Mouse (Mus musculus) stomach, postnatal 0 days (tissue): ENCODE results near the gene Tgfbr3. TPM values are rescaled to one million over a fixed set of nuclear protein-coding genes. Genes with fewer than 3 reads are reported as not detected.
A peak's percentile ranks its signal among the peaks of the same experiment; 100 is the strongest.

Experiments
- ATAC-seq: fragments of 200-750 bp; cut with Nextera tagmentation; 2 replicates; pipeline ENCODE4 v1.8.0; 2017; ENCODE audit not compliant: low FRiP score, low TSS enrichment
- DNase-seq: peaks from one replicate; pipeline ENCODE4 v3.0.0-alpha.2; 2016; ENCODE audit warnings: low spot score
- H3K27ac ChIP-seq: fragments of 300-500 bp; sonication (generic); replicated peaks from 2 replicates; pipeline ENCODE4 v1.5.1; 2014; ENCODE audit warnings: mild to moderate bottlenecking, control low read depth
- H3K27me3 ChIP-seq: fragments of 300-500 bp; sonication (generic); 2 replicates; pipeline ENCODE4 v1.6.1; 2014; ENCODE audit warnings: low read length; ENCODE audit not compliant: control insufficient read depth, insufficient read depth
- H3K36me3 ChIP-seq: fragments of 300-500 bp; sonication (generic); 2 replicates; pipeline ENCODE4 v1.6.1; 2014; ENCODE audit warnings: low read length, mixed read lengths; ENCODE audit not compliant: control insufficient read depth, insufficient read depth
- H3K4me1 ChIP-seq: fragments of 300-500 bp; sonication (generic); replicated peaks from 2 replicates; pipeline ENCODE4 v1.6.1; 2014; ENCODE audit warnings: antibody characterized with exemption; ENCODE audit not compliant: control insufficient read depth, insufficient read depth
- H3K4me2 ChIP-seq: fragments of 300-500 bp; sonication (generic); replicated peaks from 2 replicates; pipeline ENCODE4 v1.6.1; 2014; ENCODE audit warnings: low read depth, mild to moderate bottlenecking, control low read depth, moderate library complexity
- H3K4me3 ChIP-seq: fragments of 300-500 bp; sonication (generic); 2 replicates; pipeline ENCODE4 v1.5.1; 2014; ENCODE audit warnings: low read depth, low read length, control low read depth
- H3K9ac ChIP-seq: fragments of 300-500 bp; sonication (generic); 2 replicates; pipeline ENCODE4 v1.6.1; 2014; ENCODE audit warnings: mild to moderate bottlenecking, low read length, control low read depth, mixed read lengths
- H3K9me3 ChIP-seq: fragments of 300-500 bp; sonication (generic); 2 replicates; pipeline ENCODE4 v1.6.1; 2016; ENCODE audit warnings: low read length; ENCODE audit not compliant: control insufficient read depth
- CTCF ChIP-seq: IDR thresholded peaks from 2 replicates; pipeline ENCODE4 v1.5.1; 2016; ENCODE audit warnings: antibody characterized with exemption, low read depth, mild to moderate bottlenecking, moderate library complexity
- EP300 ChIP-seq: optimal IDR thresholded peaks from 2 replicates; pipeline ENCODE3; 2016; ENCODE audit warnings: antibody characterized with exemption
- WGBS: fragments of 180-500 bp; shearing (Covaris S2); extraction: QIAGEN DNeasy Blood & Tissue Kit; methylation state at CpG from one replicate; pipeline ENCODE4 v1.1.7; 2014; 5-methylcytosine and 5-hydroxymethylcytosine counted together
- polyA plus RNA-seq: library from polyadenylated mRNA; unstranded; fragments of >200 nt; fragmentation: Nextera tagmentation; extraction: Ambion mirVana; gene quantifications from 2 replicates; pipeline ENCODE4 v1.2.1, GENCODE M21; 2015

Tgfbr3 gene
- polyA plus RNA-seq, 1 experiment from 2014 or later, result 10.6 TPM

- H3K9ac ChIP-seq, result no peak overlapping the region
- 35% methylated on average over 11 of the region's 11 CpGs for WGBS
- no peaks in the 10 kb centered on the region for H3K36me3 ChIP-seq
- H3K4me1 ChIP-seq, result no peaks in the 10 kb centered on the region
- H3K4me2 ChIP-seq, result peak overlapping the region; percentile 15
- ATAC-seq (0 out of 2 replicates have a peak, but pooled peaks have one; percentile 49), DNase-seq (peak; percentile 49)
- no peaks in the 10 kb centered on the region for H3K9me3 ChIP-seq
- TF ChIP-seq CTCF (peak; percentile 39), EP300 (no peak)
- no peak overlapping the region for H3K27ac ChIP-seq
- H3K4me3 ChIP-seq, result 0 out of 2 replicates have a peak overlapping the region, but pooled peaks have one; percentile 2
- no peaks in the 10 kb centered on the region for H3K27me3 ChIP-seq
Observed at GRCm38 (mm10) chr5:107303350-107303861, 14.0 kb upstream of the Tgfbr3 start.

- DNase-seq, result peak; percentile 9
- no peak overlapping the region for H3K4me3 ChIP-seq
- H3K27ac ChIP-seq, result no peak overlapping the region
- ATAC-seq, result no peak
- no peak overlapping the region for H3K4me2 ChIP-seq
- no peaks in the 10 kb centered on the region for H3K27me3 ChIP-seq
- H3K9ac ChIP-seq, result no peak overlapping the region
- WGBS, result 71% methylated on average over 11 of the region's 11 CpGs
- TF ChIP-seq EP300, result no peak
- TF ChIP-seq CTCF, result no peak
- peaks cover 6% of the 10 kb centered on the region for H3K4me1 ChIP-seq
- no peaks in the 10 kb centered on the region for H3K9me3 ChIP-seq
- H3K36me3 ChIP-seq, result no peaks in the 10 kb centered on the region
Observed at GRCm38 (mm10) chr5:107298854-107299253, 9.4 kb upstream of the Tgfbr3 start.

- ATAC-seq (peak; percentile 55), DNase-seq (no peak)
- Histone ChIP-seq H3K4me1 (peaks cover 6% of the 10 kb centered on the region), H3K9me3 (no peaks in the 10 kb centered on the region), H3K4me2 (peak overlapping the region; percentile 20; the same call in 1 of the 2 replicates), H3K27me3 (no peaks in the 10 kb centered on the region), H3K36me3 (no peaks in the 10 kb centered on the region), H3K4me3 (no peak overlapping the region), H3K9ac (no peak overlapping the region), H3K27ac (peak overlapping the region; percentile 56)
- no peak for TF ChIP-seq CTCF
- TF ChIP-seq EP300, result no peak
- WGBS, result 39% methylated on average over 9 of the region's 9 CpGs
Observed at GRCm38 (mm10) chr5:107296512-107297322, 7.3 kb upstream of the Tgfbr3 start.

GRCm38 (mm10) chr5:107295817-107296511, 6.5 kb upstream of the Tgfbr3 start:
- no peaks in the 10 kb centered on the region for H3K36me3 ChIP-seq
- DNase-seq (no peak), ATAC-seq (peak; percentile 86)
- H3K27me3 ChIP-seq, result no peaks in the 10 kb centered on the region
- no peak overlapping the region for H3K4me3 ChIP-seq
- WGBS, result 57% methylated on average over 16 of the region's 16 CpGs
- TF ChIP-seq EP300 (no peak), CTCF (no peak)
- H3K4me2 ChIP-seq, result peak overlapping the region; percentile 20; the same call in 1 of the 2 replicates
- peaks cover 6% of the 10 kb centered on the region for H3K4me1 ChIP-seq
- no peak overlapping the region for H3K9ac ChIP-seq
- H3K27ac ChIP-seq, result peak overlapping the region; percentile 56
- no peaks in the 10 kb centered on the region for H3K9me3 ChIP-seq

- peak; percentile 50; the same call in 1 of the 2 replicates for ATAC-seq
- no peak overlapping the region for H3K4me3 ChIP-seq
- peaks cover 6% of the 10 kb centered on the region for H3K4me1 ChIP-seq
- DNase-seq, result peak; percentile 62
- no peaks in the 10 kb centered on the region for H3K27me3 ChIP-seq
- no peak overlapping the region for H3K4me2 ChIP-seq
- H3K36me3 ChIP-seq, result no peaks in the 10 kb centered on the region
- 32% methylated on average over 8 of the region's 8 CpGs for whole genome bisulfite sequencing
- H3K27ac ChIP-seq, result 0 out of 2 replicates have a peak overlapping the region, but pooled peaks have one; percentile 5
- TF ChIP-seq EP300, result no peak
- TF ChIP-seq CTCF, result no peak
- no peak overlapping the region for H3K9ac ChIP-seq
- no peaks in the 10 kb centered on the region for H3K9me3 ChIP-seq
Observed at GRCm38 (mm10) chr5:107295061-107295816, 5.8 kb upstream of the Tgfbr3 start.
